Mouse (Mus musculus) kidney, postnatal 14 days (tissue): ENCODE measurements at regions not wholly inside any gene's neighbourhood (a gene's known extent, or its start where the extent isn't known, plus 50 kb on each side); places are given as distances from the start of the nearest gene placed in this dataset.

Experiments
- DNase-seq: peaks from one replicate; pipeline ENCODE4 v3.0.0; 2022; ENCODE audit warnings: mixed read lengths

DNA sequence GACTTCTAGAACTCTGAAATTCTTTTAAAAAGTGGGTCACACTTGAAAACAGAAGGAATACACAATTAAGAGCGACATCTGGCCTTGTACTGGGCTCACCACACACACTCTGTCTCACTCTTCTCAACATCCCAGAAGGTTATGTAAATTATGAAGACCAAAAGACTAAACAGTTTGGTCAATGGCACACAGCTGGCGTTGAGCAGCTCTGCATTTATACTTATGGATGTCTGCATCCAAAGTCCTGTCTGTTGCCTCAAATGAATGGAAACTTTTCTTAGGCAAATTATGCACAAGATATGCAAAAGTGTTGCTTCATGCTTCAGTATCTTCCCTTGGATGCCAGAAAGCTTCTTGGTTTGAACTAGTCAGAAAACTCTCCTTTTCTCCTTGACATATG, 323.5 kb downstream of the Ppp3ca start:
- DNase-seq: no peak

DNA sequence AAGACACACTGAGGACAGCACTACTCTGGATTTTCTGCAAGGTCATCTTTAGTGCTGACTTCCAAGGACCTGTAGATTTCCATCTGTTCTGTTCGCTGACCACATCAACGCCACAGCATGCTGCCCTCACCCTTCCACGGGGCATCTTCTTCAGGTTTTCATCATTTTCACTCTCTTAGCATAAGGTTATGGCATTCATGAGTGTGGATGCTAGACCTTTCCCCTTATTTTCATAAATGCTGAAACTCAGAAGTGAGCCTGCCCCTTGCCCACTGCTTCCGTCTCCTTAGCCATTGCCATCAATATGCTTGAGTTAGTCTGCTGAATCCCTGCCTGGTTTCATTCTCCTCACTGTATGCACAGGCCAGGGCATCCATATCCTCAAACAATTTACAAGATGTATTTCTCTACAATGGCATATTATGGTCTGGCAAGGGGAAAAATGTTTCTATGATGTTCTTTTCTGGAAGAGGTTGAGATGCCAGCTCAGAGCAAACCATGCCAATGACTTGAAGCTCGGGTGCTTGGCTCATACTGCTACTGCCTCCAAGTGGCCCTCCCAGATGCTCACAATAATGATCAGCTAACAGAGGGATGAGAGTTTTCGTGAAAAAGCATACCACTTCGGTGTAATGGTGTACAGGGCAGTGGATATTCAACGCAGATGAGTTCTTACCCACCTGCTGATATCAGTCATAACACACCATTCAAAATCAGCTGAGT, 324.6 kb downstream of the Ppp3ca start:
- no peak for DNase-seq

DNA sequence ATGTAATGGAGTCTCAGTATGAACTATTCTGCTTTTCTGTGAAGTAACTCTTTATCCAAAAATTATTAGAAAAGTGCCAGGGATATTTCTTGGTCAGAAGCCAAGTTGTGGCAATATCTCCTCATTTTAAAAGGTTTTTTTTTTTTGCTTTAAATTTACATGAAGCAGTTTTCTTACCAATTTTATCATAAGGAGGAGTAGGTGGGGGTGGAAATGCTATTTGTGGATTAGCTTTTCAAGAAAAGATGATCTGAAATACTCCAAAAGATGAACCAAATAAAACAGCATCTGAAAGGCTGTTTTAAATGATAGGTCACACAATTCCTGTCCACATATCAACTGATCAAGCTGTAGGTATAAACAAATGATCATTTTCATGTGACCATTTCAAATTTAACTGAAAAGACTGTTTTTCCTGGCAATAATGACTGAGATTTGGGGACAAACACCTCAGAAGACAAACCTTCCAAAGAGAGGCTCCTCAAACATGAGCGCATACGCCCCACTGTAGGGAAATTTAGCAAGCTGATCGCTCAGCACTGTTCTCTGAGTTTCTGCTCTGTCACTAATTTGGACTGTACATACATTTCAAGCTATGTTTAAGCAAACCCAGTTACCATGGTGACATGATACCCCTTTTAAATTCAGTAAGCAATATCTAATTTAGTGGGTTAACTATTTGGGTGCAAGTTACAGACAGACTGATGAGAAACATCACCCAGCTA, 325.8 kb downstream of the Ppp3ca start:
- DNase-seq: no peak

GRCm38 (mm10) chr3:136996381-136996895, 326.5 kb downstream of the Ppp3ca start:
- DNase-seq: no peak

DNA sequence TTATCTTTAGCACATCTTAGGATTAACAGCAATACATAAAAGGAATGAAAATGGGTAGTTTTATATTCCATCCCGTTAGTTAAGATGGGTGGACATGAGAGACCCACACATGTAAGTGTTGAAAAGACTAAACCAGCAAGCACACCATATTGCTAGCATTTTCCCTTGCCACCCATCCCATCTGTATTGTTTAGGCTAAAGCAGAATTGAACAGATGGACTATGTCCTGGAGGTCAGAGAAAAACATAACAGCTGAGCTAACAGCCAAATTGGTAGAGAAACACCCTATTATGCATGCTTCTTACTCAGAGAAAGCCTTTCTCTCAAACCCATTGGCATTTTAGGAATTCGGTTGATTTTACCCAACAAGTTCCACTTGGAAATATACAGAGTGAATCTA, 329.3 kb upstream of the Emcn start:
- DNase-seq: no peak

GRCm38 (mm10) chr3:137014686-137015085, 326.2 kb upstream of the Emcn start:
- DNase-seq: no peak

- no peak for DNase-seq
Measured at GRCm38 (mm10) chr3:137015199-137015598, 325.7 kb upstream of the Emcn start.

GRCm38 (mm10) chr3:137019971-137020634, 320.8 kb upstream of the Emcn start:
- DNase-seq: no peak

- DNase-seq: no peak
Measured at GRCm38 (mm10) chr3:137029546-137029945, 311.3 kb upstream of the Emcn start.

DNA sequence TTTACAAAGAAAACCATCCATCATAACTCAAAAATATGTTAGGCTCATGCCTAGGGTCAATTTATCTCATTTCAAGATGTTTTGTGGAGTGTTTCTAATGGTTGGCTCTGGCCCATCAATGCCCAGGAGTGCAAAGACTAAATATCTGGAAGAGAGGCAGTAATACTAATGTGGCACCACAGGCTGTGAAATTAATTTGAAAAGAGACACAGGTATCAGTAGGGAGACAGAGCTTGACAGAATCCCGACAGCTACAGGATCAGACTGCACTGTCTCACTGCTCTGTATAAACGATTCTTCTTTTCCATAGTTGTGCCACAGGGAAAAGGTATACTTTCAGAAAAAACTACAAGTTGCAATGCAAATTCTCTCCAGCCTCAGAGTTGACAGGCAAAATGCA, 308.1 kb upstream of the Emcn start:
- DNase-seq: no peak

GRCm38 (mm10) chr3:137039638-137040037, 301.2 kb upstream of the Emcn start:
- DNase-seq: no peak

DNA sequence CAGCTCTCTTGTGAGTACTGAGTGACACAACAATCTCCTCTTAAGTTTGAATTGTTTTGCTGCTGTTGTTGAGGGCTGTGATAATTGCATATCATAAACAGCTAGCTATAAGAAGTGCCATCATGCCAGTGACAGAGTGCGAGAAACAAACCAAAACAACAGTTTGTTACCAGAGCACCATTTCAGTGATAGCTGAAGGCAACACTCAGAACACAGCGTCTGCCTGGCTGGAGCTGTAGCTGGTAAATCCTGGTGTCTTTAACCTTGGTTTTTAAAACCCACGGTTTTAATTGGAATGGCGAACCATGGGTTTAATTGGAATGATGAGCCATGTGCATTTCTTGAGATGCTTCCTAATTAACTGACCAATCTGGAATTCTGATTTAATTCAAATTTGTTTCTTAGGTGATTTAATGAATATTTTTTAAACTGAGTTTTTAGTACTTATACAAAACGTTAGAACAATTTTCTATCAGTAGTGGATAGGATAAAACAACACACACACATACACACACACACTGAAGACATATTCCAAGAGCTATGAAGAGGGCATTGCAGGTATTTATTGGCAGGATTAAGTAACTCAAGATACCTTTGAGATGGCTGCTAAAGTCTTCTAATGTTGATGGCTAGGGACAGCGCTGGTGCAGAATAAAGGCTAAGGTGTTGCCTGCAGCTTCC, 284.2 kb upstream of the Emcn start:
- no peak for DNase-seq

GRCm38 (mm10) chr3:137057225-137057910, 283.5 kb upstream of the Emcn start:
- DNase-seq: no peak

DNA sequence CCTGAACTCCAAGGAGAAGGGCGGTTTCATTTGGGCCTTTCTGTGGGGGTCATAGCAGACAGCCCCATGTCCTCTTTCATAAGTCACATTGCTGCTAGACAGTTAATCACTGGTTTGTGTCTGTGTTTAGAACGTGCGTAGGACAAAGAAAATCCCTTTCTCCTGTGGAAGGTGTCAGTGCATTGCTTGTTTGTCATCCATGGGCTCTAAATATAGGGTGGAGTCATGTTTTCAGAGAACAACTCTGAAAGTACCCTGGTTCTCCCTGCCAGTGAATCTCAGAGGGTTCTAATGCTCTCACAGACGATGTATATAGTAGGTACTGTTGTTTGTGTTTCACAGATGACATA, 283.0 kb upstream of the Emcn start:
- no peak for DNase-seq

DNA sequence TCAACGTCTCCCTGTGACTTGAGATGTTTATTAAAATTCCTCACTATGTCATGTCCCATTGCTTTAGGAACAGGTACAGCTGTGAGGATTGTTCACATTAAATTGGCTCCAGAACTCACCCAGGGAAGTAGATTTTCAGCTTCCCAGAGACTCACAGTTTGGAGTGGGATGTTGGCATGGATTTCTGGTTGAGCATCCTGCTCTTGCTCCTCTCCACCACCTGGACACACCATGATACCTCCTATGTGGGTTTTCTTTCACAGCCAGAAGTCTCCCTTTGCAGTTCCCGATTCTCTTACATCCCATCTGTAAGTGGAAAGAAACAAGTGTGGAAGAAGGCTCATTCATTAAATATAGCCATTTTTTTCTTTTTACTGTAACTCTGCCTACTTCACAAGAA, 278.8 kb upstream of the Emcn start:
- DNase-seq: no peak

- no peak for DNase-seq
Measured at GRCm38 (mm10) chr3:137067336-137067735, 273.5 kb upstream of the Emcn start.

DNA sequence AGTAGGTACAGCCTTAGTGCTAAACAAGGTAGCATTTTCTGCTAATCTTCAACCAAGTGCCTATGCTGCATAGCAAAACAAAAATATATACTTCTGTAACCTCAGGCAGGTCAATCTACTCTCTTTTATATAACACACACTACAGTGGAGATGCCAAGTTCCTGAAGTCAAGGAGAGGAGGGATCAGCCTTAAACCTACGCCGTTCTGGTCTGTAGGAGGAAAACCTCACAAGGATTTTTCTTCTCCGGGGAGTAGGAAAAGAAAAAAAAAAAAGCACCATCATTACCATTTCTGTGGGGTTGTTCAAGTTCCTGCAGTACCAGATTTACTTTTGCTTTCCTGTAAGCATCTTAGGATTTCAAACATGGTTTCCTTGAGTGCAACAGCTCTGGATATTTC, 271.5 kb upstream of the Emcn start:
- no peak for DNase-seq

GRCm38 (mm10) chr3:137077718-137078599, 262.9 kb upstream of the Emcn start:
- DNase-seq: no peak

- DNase-seq: no peak
Measured at GRCm38 (mm10) chr3:137078600-137078975, 262.3 kb upstream of the Emcn start.

DNA sequence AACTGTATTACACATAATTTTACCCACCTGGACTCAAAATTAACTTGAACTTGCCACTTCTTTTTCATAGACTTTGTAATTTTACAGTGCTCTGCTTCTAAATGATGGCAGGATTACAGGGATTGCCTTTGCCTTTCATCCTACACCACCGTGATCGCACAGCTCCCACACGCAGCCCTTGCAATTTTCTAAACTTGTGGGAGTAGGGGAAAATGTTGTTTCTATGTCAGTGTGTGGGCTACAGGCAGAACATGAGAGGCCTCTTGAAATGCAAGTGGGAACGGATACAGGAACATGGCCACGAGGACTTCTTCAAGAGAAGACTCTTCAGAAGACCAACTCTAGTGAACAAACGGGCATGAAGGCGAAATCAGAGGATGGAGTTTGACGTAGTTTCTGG, 254.0 kb upstream of the Emcn start:
- DNase-seq: no peak

DNA sequence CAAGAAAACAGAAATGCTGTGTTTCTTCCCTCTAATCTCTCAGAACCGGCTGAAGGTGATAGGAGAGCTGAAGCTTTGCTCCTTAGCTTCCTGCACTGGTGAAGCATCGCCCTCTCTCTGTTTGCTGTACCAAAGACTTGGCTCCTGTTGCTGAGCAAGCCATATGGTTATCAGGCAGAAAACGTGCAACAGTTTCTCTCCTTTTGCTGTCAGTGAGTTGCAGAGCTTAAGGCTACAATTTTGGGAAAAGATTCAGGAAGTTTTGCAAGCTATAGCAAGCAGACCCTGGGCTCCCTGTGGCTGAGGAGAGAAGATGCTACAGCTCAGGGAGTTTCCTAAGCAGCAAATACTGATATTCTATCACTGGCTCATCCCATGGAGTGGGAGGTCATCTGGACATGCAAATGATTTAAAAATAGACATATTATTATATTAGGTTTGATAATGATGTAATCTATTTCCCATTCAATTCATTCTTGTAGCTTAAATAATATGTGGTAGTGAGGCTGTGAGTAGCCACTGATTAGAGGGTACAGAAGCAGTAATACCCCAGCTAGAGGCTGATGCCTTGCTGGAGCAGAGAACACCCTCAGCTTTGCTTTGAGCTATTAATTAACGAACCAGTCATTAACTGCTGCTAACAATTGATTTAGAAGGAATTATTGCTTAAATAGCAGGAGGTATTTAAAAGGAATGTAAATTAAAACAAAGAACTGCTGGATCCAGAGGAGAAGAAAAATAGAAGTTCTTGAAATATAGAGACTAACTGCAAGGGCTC, 240.1 kb upstream of the Emcn start:
- DNase-seq: no peak
